Mouse (Mus musculus): Measurements from ENCODE around the gene G6pc3.
A peak's percentile ranks its signal among the peaks of the same experiment; 100 is the strongest.
"Not testable (repeated sequence)": the region's sequence is repeated elsewhere in the genome, so short reads cannot be mapped to it uniquely, and the experiment has no call there.

G6pc3 gene

GRCm38 (mm10) chr11:102189461-102190436 lies at the start of gene G6pc3:
Gene G6pc3 (plus strand): TSS chr11:102189620.
- peak; percentile 85 for DNase-seq (ENCODE audit: low spot score)

GRCm38 (mm10) chr11:102140508-102140907 lies 48.9 kb upstream of the G6pc3 start:
- DNase-seq (ENCODE audit: low spot score) = peak; percentile 66

- DNase-seq (ENCODE audit: low spot score) = no peak
Observed at GRCm38 (mm10) chr11:102142355-102142754, 47.1 kb upstream of the G6pc3 start.

GRCm38 (mm10) chr11:102144957-102145470 lies 44.4 kb upstream of the G6pc3 start:
- DNase-seq (ENCODE audit: low spot score) = no peak

- no peak for DNase-seq (ENCODE audit: low spot score)
Observed at GRCm38 (mm10) chr11:102145471-102146001, 43.9 kb upstream of the G6pc3 start, which contains the start of gene Nags. Gene Nags (plus strand): TSS chr11:102145513.

GRCm38 (mm10) chr11:102146005-102146404 lies 43.4 kb upstream of the G6pc3 start:
- DNase-seq (ENCODE audit: low spot score) = no peak

GRCm38 (mm10) chr11:102146531-102146930 lies 42.9 kb upstream of the G6pc3 start:
- no peak for DNase-seq (ENCODE audit: low spot score)

GRCm38 (mm10) chr11:102147213-102147989 lies 42.0 kb upstream of the G6pc3 start:
- DNase-seq (ENCODE audit: low spot score) = no peak

GRCm38 (mm10) chr11:102156039-102156785 lies 33.2 kb upstream of the G6pc3 start, which contains the start of gene Tmem101:
Gene Tmem101 (minus strand): TSS chr11:102156404.
- DNase-seq (ENCODE audit: low spot score) = peak; percentile 86

- no peak for DNase-seq (ENCODE audit: low spot score)
Observed at GRCm38 (mm10) chr11:102156786-102157089, 32.7 kb upstream of the G6pc3 start.

- not testable (repeated sequence) for DNase-seq (ENCODE audit: low spot score)
Observed at GRCm38 (mm10) chr11:102158024-102158423, 31.4 kb upstream of the G6pc3 start.

GRCm38 (mm10) chr11:102159781-102160180 lies 29.6 kb upstream of the G6pc3 start:
- DNase-seq (ENCODE audit: low spot score) = no peak

- no peak for DNase-seq (ENCODE audit: low spot score)
Observed at GRCm38 (mm10) chr11:102165971-102166722, 23.3 kb upstream of the G6pc3 start.

- no peak for DNase-seq (ENCODE audit: low spot score)
Observed at GRCm38 (mm10) chr11:102167539-102167938, 21.9 kb upstream of the G6pc3 start.

GRCm38 (mm10) chr11:102168689-102169088 lies 20.7 kb upstream of the G6pc3 start:
- DNase-seq (ENCODE audit: low spot score) = no peak

- DNase-seq (ENCODE audit: low spot score) = no peak
Observed at GRCm38 (mm10) chr11:102179836-102180235, 9.6 kb upstream of the G6pc3 start.

- DNase-seq (ENCODE audit: low spot score) = no peak
Observed at GRCm38 (mm10) chr11:102184253-102184645, 5.2 kb upstream of the G6pc3 start.

GRCm38 (mm10) chr11:102184646-102185495 lies 4.5 kb upstream of the G6pc3 start, which contains the start of gene Lsm12:
Gene Lsm12 (minus strand): TSS chr11:102185296.
- DNase-seq (ENCODE audit: low spot score) = peak; percentile 99

- no peak for DNase-seq (ENCODE audit: low spot score)
Observed at GRCm38 (mm10) chr11:102185677-102186076, 3.7 kb upstream of the G6pc3 start.

GRCm38 (mm10) chr11:102186235-102186634 lies 3.2 kb upstream of the G6pc3 start:
- DNase-seq (ENCODE audit: low spot score) = no peak
